Mouse (Mus musculus) intestine, embryonic 16.5 days (tissue): Measurements from ENCODE around the gene Stra8. TPM values are rescaled to one million over a fixed set of nuclear protein-coding genes. Genes with fewer than 3 reads are reported as not detected.

Experiments used
- ATAC-seq: fragments of 200-750 bp; cut with Nextera tagmentation; 2 replicates; pipeline ENCODE4 v1.8.0; 2017; ENCODE audit warnings: moderate TSS enrichment, moderate library complexity
- H3K27ac ChIP-seq: fragments of 300-500 bp; sonication (generic); 2 replicates; pipeline ENCODE4 v1.5.1; 2014; ENCODE audit warnings: mild to moderate bottlenecking, low read length
- H3K27me3 ChIP-seq: fragments of 300-500 bp; sonication (generic); replicated peaks from 2 replicates; pipeline ENCODE4 v1.6.1; 2014; ENCODE audit warnings: low read length, control low read depth, mixed read lengths; ENCODE audit not compliant: control insufficient read depth, insufficient read depth
- H3K36me3 ChIP-seq: fragments of 300-500 bp; sonication (generic); 2 replicates; pipeline ENCODE4 v1.6.1; 2014; ENCODE audit warnings: low read length, control low read depth; ENCODE audit not compliant: control insufficient read depth, insufficient read depth
- H3K4me1 ChIP-seq: fragments of 300-500 bp; sonication (generic); 2 replicates; pipeline ENCODE4 v1.6.1; 2014; ENCODE audit warnings: low read length, control low read depth, mixed read lengths; ENCODE audit not compliant: control insufficient read depth, insufficient read depth
- H3K4me2 ChIP-seq: fragments of 300-500 bp; sonication (generic); 2 replicates; pipeline ENCODE4 v1.6.1; 2014; ENCODE audit warnings: low read depth, low read length, control low read depth
- H3K4me3 ChIP-seq: fragments of 300-500 bp; sonication (generic); 2 replicates; pipeline ENCODE4 v1.5.1; 2014; ENCODE audit warnings: mild to moderate bottlenecking, low read length
- H3K9ac ChIP-seq: fragments of 300-500 bp; sonication (generic); 2 replicates; pipeline ENCODE4 v1.6.1; 2014; ENCODE audit warnings: low read depth, low read length
- H3K9me3 ChIP-seq: fragments of 300-500 bp; sonication (generic); 2 replicates; pipeline ENCODE4 v1.6.1; 2016; ENCODE audit warnings: low read length, control low read depth; ENCODE audit not compliant: control insufficient read depth
- WGBS: fragments of 180-500 bp; shearing (Covaris S2); extraction: QIAGEN DNeasy Blood & Tissue Kit; methylation state at CpG from one replicate; pipeline ENCODE4 v1.1.7; 2014; 5-methylcytosine and 5-hydroxymethylcytosine counted together
- polyA plus RNA-seq: library from polyadenylated mRNA; unstranded; fragments of >200 nt; fragmentation: Nextera tagmentation; extraction: Ambion mirVana; gene quantifications from 2 replicates; pipeline ENCODE4 v1.2.1, GENCODE M21; 2015

Stra8 gene
- polyA plus RNA-seq, 1 experiment from 2014 or later = not detected

GRCm38 (mm10) chr6:34927594-34927993, 7.6 kb downstream of the Stra8 start:
- Histone ChIP-seq H3K27ac (no peak overlapping the region), H3K36me3 (no peaks in the 10 kb centered on the region), H3K9ac (no peak overlapping the region), H3K9me3 (no peaks in the 10 kb centered on the region), H3K27me3 (no peaks in the 10 kb centered on the region), H3K4me1 (no peaks in the 10 kb centered on the region), H3K4me2 (no peak overlapping the region), H3K4me3 (no peak overlapping the region)
- WGBS = 93% methylated on average over 8 of the region's 8 CpGs
- no peak for ATAC-seq

- Histone ChIP-seq H3K36me3 (no peaks in the 10 kb centered on the region), H3K4me2 (no peak overlapping the region), H3K9ac (no peak overlapping the region), H3K4me1 (no peaks in the 10 kb centered on the region), H3K9me3 (no peaks in the 10 kb centered on the region), H3K4me3 (no peak overlapping the region), H3K27me3 (no peaks in the 10 kb centered on the region), H3K27ac (no peak overlapping the region)
- WGBS = 91% methylated on average over 1 of the region's 1 CpGs
- ATAC-seq = no peak
Observed at GRCm38 (mm10) chr6:34932633-34933032, 12.7 kb downstream of the Stra8 start.

- Histone ChIP-seq H3K4me1 (no peaks in the 10 kb centered on the region; the same call in 1 of the 2 replicates), H3K27me3 (no peaks in the 10 kb centered on the region), H3K9me3 (no peaks in the 10 kb centered on the region), H3K36me3 (no peaks in the 10 kb centered on the region), H3K9ac (no peak overlapping the region), H3K4me3 (no peak overlapping the region), H3K27ac (no peak overlapping the region), H3K4me2 (no peak overlapping the region)
- 74% methylated on average over 5 of the region's 5 CpGs for WGBS
- no peak for ATAC-seq
Observed at GRCm38 (mm10) chr6:34936743-34937142, 16.8 kb downstream of the Stra8 start.

- Histone ChIP-seq H3K27ac (no peak overlapping the region), H3K4me3 (no peak overlapping the region)
- WGBS = 41% methylated on average over 7 of the region's 7 CpGs
Observed at GRCm38 (mm10) chr6:34938280-34938928, 18.4 kb downstream of the Stra8 start.

GRCm38 (mm10) chr6:34938929-34939325, 19.0 kb downstream of the Stra8 start:
- Histone ChIP-seq H3K9ac (no peak overlapping the region), H3K4me2 (no peak overlapping the region), H3K9me3 (no peaks in the 10 kb centered on the region), H3K4me1 (no peaks in the 10 kb centered on the region; the same call in 1 of the 2 replicates), H3K27ac (no peak overlapping the region), H3K36me3 (no peaks in the 10 kb centered on the region), H3K27me3 (no peaks in the 10 kb centered on the region), H3K4me3 (no peak overlapping the region)
- 46% methylated on average over 4 of the region's 4 CpGs for WGBS
- no peak for ATAC-seq

More at GRCm38 (mm10) chr6:34938280-34938928, 18.4 kb downstream of the Stra8 start:
- H3K4me2 ChIP-seq = no peak overlapping the region
- H3K9me3 ChIP-seq = no peaks in the 10 kb centered on the region
- H3K4me1 ChIP-seq = no peaks in the 10 kb centered on the region; the same call in 1 of the 2 replicates
- no peak overlapping the region for H3K9ac ChIP-seq
- no peaks in the 10 kb centered on the region for H3K27me3 ChIP-seq
- H3K36me3 ChIP-seq = no peaks in the 10 kb centered on the region
- ATAC-seq = 0 out of 2 replicates have a peak, but pooled peaks have one; percentile 23

GRCm38 (mm10) chr6:34939451-34939850, 19.5 kb downstream of the Stra8 start:
- no peaks in the 10 kb centered on the region; the same call in 1 of the 2 replicates for H3K4me1 ChIP-seq
- no peak overlapping the region for H3K4me3 ChIP-seq
- H3K36me3 ChIP-seq = no peaks in the 10 kb centered on the region
- no peak overlapping the region for H3K27ac ChIP-seq
- H3K9me3 ChIP-seq = no peaks in the 10 kb centered on the region
- H3K27me3 ChIP-seq = no peaks in the 10 kb centered on the region
- no peak overlapping the region for H3K4me2 ChIP-seq
- no peak overlapping the region for H3K9ac ChIP-seq
- no peak for ATAC-seq
- whole genome bisulfite sequencing = 91% methylated on average over 8 of the region's 8 CpGs

- Histone ChIP-seq H3K4me3 (no peak overlapping the region), H3K9me3 (no peaks in the 10 kb centered on the region), H3K36me3 (no peaks in the 10 kb centered on the region), H3K9ac (no peak overlapping the region), H3K4me2 (no peak overlapping the region), H3K4me1 (no peaks in the 10 kb centered on the region; the same call in 1 of the 2 replicates), H3K27ac (no peak overlapping the region), H3K27me3 (no peaks in the 10 kb centered on the region)
- WGBS = 58% methylated on average over 2 of the region's 2 CpGs
- no peak for ATAC-seq
Observed at GRCm38 (mm10) chr6:34941496-34941895, 21.5 kb downstream of the Stra8 start.

GRCm38 (mm10) chr6:34942446-34942845, 22.5 kb downstream of the Stra8 start:
- no peak for ATAC-seq
- Histone ChIP-seq H3K27ac (no peak overlapping the region), H3K27me3 (no peaks in the 10 kb centered on the region), H3K9ac (no peak overlapping the region), H3K4me1 (no peaks in the 10 kb centered on the region; the same call in 1 of the 2 replicates), H3K4me3 (no peak overlapping the region), H3K9me3 (no peaks in the 10 kb centered on the region), H3K36me3 (no peaks in the 10 kb centered on the region), H3K4me2 (no peak overlapping the region)
- 84% methylated on average over 9 of the region's 9 CpGs for WGBS

- no peak overlapping the region for H3K4me2 ChIP-seq
- no peak overlapping the region for H3K9ac ChIP-seq
- no peaks in the 10 kb centered on the region for H3K9me3 ChIP-seq
- no peaks in the 10 kb centered on the region; the same call in 1 of the 2 replicates for H3K4me1 ChIP-seq
- 77% methylated on average over 5 of the region's 5 CpGs for WGBS
- H3K36me3 ChIP-seq = no peaks in the 10 kb centered on the region
- no peak overlapping the region for H3K4me3 ChIP-seq
- no peaks in the 10 kb centered on the region for H3K27me3 ChIP-seq
- H3K27ac ChIP-seq = no peak overlapping the region
- ATAC-seq = no peak
Observed at GRCm38 (mm10) chr6:34943499-34943898, 23.5 kb downstream of the Stra8 start.
